Mouse (Mus musculus) left cerebral cortex, adult 2 months (tissue): ENCODE measurements around the gene Gm49383. TPM values are rescaled to one million over a fixed set of nuclear protein-coding genes. Genes with fewer than 3 reads are reported as not detected.
"Not testable (repeated sequence)": the region's sequence is repeated elsewhere in the genome, so short reads cannot be mapped to it uniquely, and the experiment has no call there.

ENCODE experiments used
- DNase-seq, 2 experiments: peaks; one replicate each; pipeline ENCODE4 v3.0.0; 2021 to 2022; ENCODE audit warnings: low spot score in 2 of 2, mixed read lengths in 1 of 2; ENCODE audit errors: extremely low spot score in 1 of 2
- H3K27ac ChIP-seq: fragments of 200-600 bp; 2 replicates; pipeline ENCODE4 v1.8.1; 2022
- H3K4me3 ChIP-seq: fragments of 200-600 bp; 2 replicates; pipeline ENCODE4 v1.8.1; 2022
- CTCF ChIP-seq: fragments of 200-600 bp; IDR thresholded peaks from 2 replicates; pipeline ENCODE4 v1.8.1; 2022; ENCODE audit warnings: antibody characterized with exemption, mild to moderate bottlenecking, moderate library complexity
- intact Hi-C: fragments of 180-260 bp; cut with DNase I; formaldehyde crosslinking; loops from one replicate; pipeline ENCODE4 v1.15.1; 2025
- total RNA-seq, 2 experiments: library from RNA; stranded (reverse); gene quantifications; 2 replicates each; pipeline ENCODE4 v1.2.3; 2021

Gm49383 gene
- total RNA-seq, 2 experiments from 2014 or later, result 4.8 to 6.1 TPM

GRCm38 (mm10) chr12:69177526-69177925 lies 19.4 kb downstream of the Gm49383 start:
- intact Hi-C loops, result no loop called here
- no peak for TF ChIP-seq CTCF
- Histone ChIP-seq H3K27ac (no peak overlapping the region), H3K4me3 (no peak overlapping the region)
- DNase-seq, result no peak

- intact Hi-C loops, result no loop called here
- DNase-seq, result no peak
- H3K27ac ChIP-seq, result no peak overlapping the region
- H3K4me3 ChIP-seq, result no peak overlapping the region
- TF ChIP-seq CTCF, result no peak
These were observed 20.9 kb downstream of the Gm49383 start for GRCm38 (mm10) chr12:69175975-69176374.

GRCm38 (mm10) chr12:69171307-69171706 lies 25.6 kb downstream of the Gm49383 start:
- TF ChIP-seq CTCF, result no peak
- Histone ChIP-seq H3K4me3 (no peak overlapping the region), H3K27ac (no peak overlapping the region)
- DNase-seq, result no peak
- intact Hi-C loops, result no loop called here

GRCm38 (mm10) chr12:69168461-69169106 lies 28.3 kb downstream of the Gm49383 start, which contains the start of gene Lrr1:
Gene Lrr1 (plus strand): TSS chr12:69168814.
- DNase-seq, result peak; percentile 76 to 83
- no peak; the same call in 1 of the 2 replicates for TF ChIP-seq CTCF
- Histone ChIP-seq H3K4me3 (peak within 1 kb of the TSS; percentile 80), H3K27ac (peak within 1 kb of the TSS; percentile 99)
- intact Hi-C loops, result no loop called here

- Histone ChIP-seq H3K4me3 (peak overlapping the region; percentile 80), H3K27ac (peak overlapping the region; percentile 99)
- DNase-seq, result no peak
- TF ChIP-seq CTCF, result no peak
- intact Hi-C loops, result no loop called here
These were observed 29.0 kb downstream of the Gm49383 start for GRCm38 (mm10) chr12:69167656-69168460.

GRCm38 (mm10) chr12:69166861-69167581 lies 29.9 kb downstream of the Gm49383 start:
- intact Hi-C loops, H3K27ac ChIP-seq, DNase-seq, H3K4me3 ChIP-seq: not testable (repeated sequence)

- Histone ChIP-seq H3K27ac (no peak overlapping the region), H3K4me3 (no peak overlapping the region)
- intact Hi-C loops, result no loop called here
- TF ChIP-seq CTCF, result no peak
- no peak for DNase-seq
These were observed 32.0 kb downstream of the Gm49383 start for GRCm38 (mm10) chr12:69164904-69165303.

GRCm38 (mm10) chr12:69163586-69163985 lies 33.3 kb downstream of the Gm49383 start:
- intact Hi-C loops, H3K4me3 ChIP-seq, DNase-seq, H3K27ac ChIP-seq: not testable (repeated sequence)

GRCm38 (mm10) chr12:69160677-69161076 lies 36.2 kb downstream of the Gm49383 start:
- H3K27ac ChIP-seq, H3K4me3 ChIP-seq, intact Hi-C loops, DNase-seq: not testable (repeated sequence)

GRCm38 (mm10) chr12:69159578-69159940 lies 37.3 kb downstream of the Gm49383 start:
- H3K4me3 ChIP-seq, result 0 out of 2 replicates have a peak overlapping the region, but pooled peaks have one; percentile 13

GRCm38 (mm10) chr12:69158765-69159577 lies 37.9 kb downstream of the Gm49383 start, which contains the start of gene Rps29:
Gene Rps29 (minus strand): TSS chr12:69159186.
- peak; percentile 97 to 98 for DNase-seq
- intact Hi-C loops, result loop anchor here (1.0 kb wide), 1 partner anchor 38 kb away; the partner anchor contains the start of gene Gm49383
- Histone ChIP-seq H3K4me3 (peak within 1 kb of the TSS; percentile 97), H3K27ac (peak within 1 kb of the TSS; percentile 92)

More at GRCm38 (mm10) chr12:69159578-69159940, 37.3 kb downstream of the Gm49383 start:
- TF ChIP-seq CTCF, result peak; percentile 83
- no peak for DNase-seq
- intact Hi-C loops, result loop anchor here (1.0 kb wide), 1 partner anchor 38 kb away; the partner anchor contains the start of gene Gm49383
- no peak overlapping the region for H3K27ac ChIP-seq
